8 mouse cellular contexts compared by ENCODE assay signal in genomic region chr11:108891111-108891870, GRCm38 (mm10). TPM values are rescaled to one million over a fixed set of nuclear protein-coding genes. Genes with fewer than 3 reads are reported as not detected.
DNase-seq lines count a peak whose midpoint lies in the region; ATAC-seq and TF ChIP-seq lines count a peak whose summit lies in the region.

No protein-coding gene starts in this region.

- peak; percentile 79 for ATAC-seq in intestine, embryonic 14.5 days (replicated peaks; ENCODE audit: low FRiP score, low TSS enrichment, low read depth)
- peak; percentile 53; the same call in 1 of the 2 replicates for ATAC-seq in liver, postnatal 0 days
- no peak for ATAC-seq in megakaryocyte-erythroid progenitor cell, adult 5-6 weeks (replicated peaks; ENCODE audit: low FRiP score, low TSS enrichment, poor library complexity, severe bottlenecking)

- peak overlapping the region; percentile 59 for H3K4me2 ChIP-seq in intestine, embryonic 14.5 days (ENCODE audit: low read length)
- H3K4me2 ChIP-seq in liver, postnatal 0 days (ENCODE audit: low read depth, low read length): peak overlapping the region; percentile 62

- peak; percentile 91 for DNase-seq in brain, embryonic 14.5 days (ENCODE audit: low read depth)
- peak; percentile 56 for DNase-seq in gastrocnemius, postnatal 25 days
- DNase-seq in intestine, embryonic 14.5 days (ENCODE audit: low spot score): peak; percentile 73
- no peak for DNase-seq in liver, postnatal 0 days
- peak; percentile 71 for DNase-seq in retina, embryonic 14.5 days (ENCODE audit: low spot score)
- no peak for DNase-seq in B cell, adult 2 months

- WGBS in intestine, embryonic 14.5 days: 4% methylated on average over 17 of the region's 17 CpGs
- WGBS in liver, postnatal 0 days (ENCODE audit: insufficient replicate concordance): 5% methylated on average over 17 of the region's 17 CpGs

- peak overlapping the region; percentile 39; the same call in 1 of the 2 replicates for H3K4me3 ChIP-seq in E14TG2a.4 (replicated peaks; ENCODE audit: low read length)
- peak overlapping the region; percentile 28 for H3K4me3 ChIP-seq in intestine, embryonic 14.5 days (ENCODE audit: low read depth, low read length)
- H3K4me3 ChIP-seq in liver, postnatal 0 days (ENCODE audit: low read depth, low read length): peak overlapping the region; percentile 15

- peak overlapping the region; percentile 77 for H3K27ac ChIP-seq in intestine, embryonic 14.5 days (ENCODE audit: low read depth)
- H3K27ac ChIP-seq in liver, postnatal 0 days (ENCODE audit: low read depth): 0 out of 2 replicates have a peak overlapping the region, but pooled peaks have one; percentile 3

- no peak for TF ChIP-seq CTCF in E14TG2a.4 (conservative IDR thresholded peaks at IDR 0.05; ENCODE audit: low read length)
- TF ChIP-seq CTCF in brain, embryonic 14.5 days (IDR thresholded peaks at IDR 0.05; ENCODE audit: borderline replicate concordance, extremely low read depth, insufficient read depth, insufficient read length): no peak
- no peak for TF ChIP-seq CTCF in liver, postnatal 0 days (IDR thresholded peaks at IDR 0.05; ENCODE audit: low read depth)

- no peak for TF ChIP-seq EP300 in liver, postnatal 0 days (IDR thresholded peaks at IDR 0.05; ENCODE audit: low read depth)

- H3K36me3 ChIP-seq in E14TG2a.4 (ENCODE audit: insufficient read depth, low read length): no peaks in the 10 kb centered on the region
- no peaks in the 10 kb centered on the region for H3K36me3 ChIP-seq in intestine, embryonic 14.5 days (ENCODE audit: control insufficient read depth, insufficient read depth, low read length)
- H3K36me3 ChIP-seq in liver, postnatal 0 days (replicated peaks; ENCODE audit: insufficient read depth, low read length): no peaks in the 10 kb centered on the region

- H3K4me1 ChIP-seq in E14TG2a.4 (replicated peaks; ENCODE audit: low read depth, low read length): peaks cover 66% of the 10 kb centered on the region
- peaks cover 10% of the 10 kb centered on the region for H3K4me1 ChIP-seq in intestine, embryonic 14.5 days (replicated peaks; ENCODE audit: control insufficient read depth, insufficient read depth, low read length)
- H3K4me1 ChIP-seq in liver, postnatal 0 days (ENCODE audit: insufficient read depth): peaks cover 3% of the 10 kb centered on the region; the same call in 1 of the 2 replicates

- no peak for TF ChIP-seq POLR2A in brain, embryonic 14.5 days (IDR thresholded peaks at IDR 0.05; ENCODE audit: borderline replicate concordance, extremely low read depth, insufficient read depth, insufficient read length, poor library complexity, severe bottlenecking)

- H3K27me3 ChIP-seq in E14TG2a.4 (ENCODE audit: insufficient read depth, low read length): peaks cover 41% of the 10 kb centered on the region
- no peaks in the 10 kb centered on the region for H3K27me3 ChIP-seq in intestine, embryonic 14.5 days (replicated peaks; ENCODE audit: control insufficient read depth, insufficient read depth, low read length)
- H3K27me3 ChIP-seq in liver, postnatal 0 days (ENCODE audit: insufficient read depth, low read length): 0 out of 2 replicates have a peak, but pooled peaks cover 6% of the 10 kb centered on the region

- no peaks in the 10 kb centered on the region for H3K9me3 ChIP-seq in E14TG2a.4 (ENCODE audit: low read length)
- H3K9me3 ChIP-seq in intestine, embryonic 14.5 days (ENCODE audit: control insufficient read depth, low read length): no peaks in the 10 kb centered on the region
- no peaks in the 10 kb centered on the region for H3K9me3 ChIP-seq in liver, postnatal 0 days (ENCODE audit: low read length)

- peak overlapping the region; percentile 38; the same call in 1 of the 2 replicates for H3K9ac ChIP-seq in intestine, embryonic 14.5 days (ENCODE audit: low read length)
- peak overlapping the region; percentile 30 for H3K9ac ChIP-seq in liver, postnatal 0 days (replicated peaks)

RNA-seq across cellular contexts. Expression of gene Axin2, which starts 28.9 kb away (rescaled TPM):
- 32.4 and 42.2 TPM in 2 replicates for polyA plus RNA-seq in brain, embryonic 14.5 days (2012; rRNA removed)
- 1 to 10 TPM; 9.5 to 9.8 TPM for total RNA-seq in gastrocnemius, postnatal 25 days (2021)
- polyA plus RNA-seq in intestine, embryonic 14.5 days (2014; fragmentation: Nextera tagmentation; extraction: Ambion mirVana): 6.5 and 8.0 TPM in 2 replicates
- 0.47 and 0.63 TPM in 2 replicates for polyA plus RNA-seq in liver, postnatal 0 days (2015; fragmentation: Nextera tagmentation; extraction: Ambion mirVana)
- 1.3 and 5.7 TPM in 2 replicates for total RNA-seq in megakaryocyte-erythroid progenitor cell, adult 5-6 weeks (2014; fragmentation: Nextera tagmentation)
- total RNA-seq in megakaryocyte-erythroid progenitor cell, adult 5-6 weeks (2017): 0.38 and 2.0 TPM in 2 replicates

Comparison
In these comparisons a context has a peak if more than half of its experiments do, and no peak if none do; other contexts are left out.
1. DNase-seq: peak in brain, embryonic 14.5 days (single experiment), gastrocnemius, postnatal 25 days (single experiment), intestine, embryonic 14.5 days (single experiment) and retina, embryonic 14.5 days (single experiment); none in liver, postnatal 0 days (single experiment) and B cell, adult 2 months (0 of 2).
2. Peak in every context shown above with its lines, with median percentiles within 50 percentile points of each other: H3K4me3 ChIP-seq.